Mouse (Mus musculus) erythroblast, embryonic 14.5 days (primary cell): Measurements from ENCODE around the gene Ccdc146. TPM values are rescaled to one million over a fixed set of nuclear protein-coding genes. Genes with fewer than 3 reads are reported as not detected.

Experiments used
- H3K27me3 ChIP-seq: 2 replicates; pipeline ENCODE4 v1.6.1; 2012; ENCODE audit warnings: inconsistent platforms; ENCODE audit not compliant: control insufficient read depth
- H3K36me3 ChIP-seq: 2 replicates; pipeline ENCODE4 v1.6.1; 2012; ENCODE audit warnings: mild to moderate bottlenecking, inconsistent platforms; ENCODE audit not compliant: control insufficient read depth
- H3K4me1 ChIP-seq: 2 replicates; pipeline ENCODE4 v1.6.1; 2012; ENCODE audit warnings: inconsistent platforms; ENCODE audit not compliant: control insufficient read depth
- H3K4me3 ChIP-seq: replicated peaks from 2 replicates; pipeline ENCODE3; 2012; ENCODE audit warnings: moderate library complexity, mild to moderate bottlenecking, inconsistent platforms
- H3K9me3 ChIP-seq: 2 replicates; pipeline ENCODE4 v1.6.1; 2012; ENCODE audit warnings: low read length, inconsistent platforms, mixed read lengths; ENCODE audit not compliant: control insufficient read depth
- GATA1 ChIP-seq: IDR thresholded peaks from 2 replicates; pipeline ENCODE4 v1.6.1; 2012; ENCODE audit warnings: low read length, inconsistent platforms, mixed read lengths
- TAL1 ChIP-seq: IDR thresholded peaks from 3 replicates; pipeline ENCODE4 v1.6.1; 2012; ENCODE audit warnings: low read length, inconsistent platforms, mixed read lengths
- polyA plus RNA-seq: library from polyadenylated mRNA; stranded (reverse); fragments of >175 nt; gene quantifications from 2 replicates; pipeline ENCODE4 v1.2.3, GENCODE M21; 2012

Gene Ccdc146
- polyA plus RNA-seq, 1 experiment, result not detected

- H3K4me3 ChIP-seq, result no peak overlapping the region
- H3K27me3 ChIP-seq, result no peaks in the 10 kb centered on the region
- no peaks in the 10 kb centered on the region for H3K4me1 ChIP-seq
- H3K9me3 ChIP-seq, result no peaks in the 10 kb centered on the region
- H3K36me3 ChIP-seq, result no peaks in the 10 kb centered on the region
- no peak for TF ChIP-seq TAL1
- TF ChIP-seq GATA1, result no peak
These were observed 161.0 kb downstream of the Ccdc146 start for GRCm38 (mm10) chr5:21263202-21264055.

GRCm38 (mm10) chr5:21261202-21261844, 163.2 kb downstream of the Ccdc146 start:
- no peaks in the 10 kb centered on the region for H3K4me1 ChIP-seq
- H3K9me3 ChIP-seq, result no peaks in the 10 kb centered on the region
- H3K4me3 ChIP-seq, result no peak overlapping the region
- H3K27me3 ChIP-seq, result no peaks in the 10 kb centered on the region
- H3K36me3 ChIP-seq, result no peaks in the 10 kb centered on the region
- TF ChIP-seq TAL1 (no peak), GATA1 (no peak)

GRCm38 (mm10) chr5:21260746-21261145, 163.7 kb downstream of the Ccdc146 start:
- TF ChIP-seq TAL1, result no peak
- TF ChIP-seq GATA1, result no peak
- no peaks in the 10 kb centered on the region for H3K9me3 ChIP-seq
- no peaks in the 10 kb centered on the region for H3K4me1 ChIP-seq
- no peaks in the 10 kb centered on the region for H3K27me3 ChIP-seq
- H3K36me3 ChIP-seq, result no peaks in the 10 kb centered on the region
- H3K4me3 ChIP-seq, result no peak overlapping the region

GRCm38 (mm10) chr5:21257806-21258205, 166.7 kb downstream of the Ccdc146 start:
- no peak overlapping the region for H3K4me3 ChIP-seq
- TF ChIP-seq TAL1 (no peak), GATA1 (no peak)
- H3K36me3 ChIP-seq, result no peaks in the 10 kb centered on the region
- no peaks in the 10 kb centered on the region for H3K27me3 ChIP-seq
- no peaks in the 10 kb centered on the region for H3K4me1 ChIP-seq
- H3K9me3 ChIP-seq, result no peaks in the 10 kb centered on the region

- Histone ChIP-seq H3K9me3 (no peaks in the 10 kb centered on the region), H3K27me3 (no peaks in the 10 kb centered on the region), H3K4me3 (no peak overlapping the region), H3K4me1 (no peaks in the 10 kb centered on the region), H3K36me3 (no peaks in the 10 kb centered on the region)
- TF ChIP-seq GATA1, result no peak
- no peak for TF ChIP-seq TAL1
These were observed 167.4 kb downstream of the Ccdc146 start for GRCm38 (mm10) chr5:21257126-21257525.

GRCm38 (mm10) chr5:21255551-21256132, 168.8 kb downstream of the Ccdc146 start:
- H3K36me3 ChIP-seq, result no peaks in the 10 kb centered on the region
- H3K4me1 ChIP-seq, result no peaks in the 10 kb centered on the region
- TF ChIP-seq GATA1 (no peak), TAL1 (no peak)
- H3K4me3 ChIP-seq, result no peak overlapping the region
- H3K9me3 ChIP-seq, result no peaks in the 10 kb centered on the region
- H3K27me3 ChIP-seq, result no peaks in the 10 kb centered on the region

GRCm38 (mm10) chr5:21254731-21255525, 169.5 kb downstream of the Ccdc146 start:
- no peak overlapping the region for H3K4me3 ChIP-seq
- no peaks in the 10 kb centered on the region for H3K4me1 ChIP-seq
- no peaks in the 10 kb centered on the region for H3K36me3 ChIP-seq
- no peaks in the 10 kb centered on the region for H3K27me3 ChIP-seq
- no peaks in the 10 kb centered on the region for H3K9me3 ChIP-seq
- TF ChIP-seq TAL1, result no peak
- no peak for TF ChIP-seq GATA1

- Histone ChIP-seq H3K27me3 (no peaks in the 10 kb centered on the region), H3K36me3 (no peaks in the 10 kb centered on the region), H3K4me1 (no peaks in the 10 kb centered on the region), H3K9me3 (no peaks in the 10 kb centered on the region), H3K4me3 (no peak overlapping the region)
- TF ChIP-seq GATA1 (no peak), TAL1 (no peak)
These were observed 175.6 kb downstream of the Ccdc146 start for GRCm38 (mm10) chr5:21248834-21249233.
